Mouse (Mus musculus): ENCODE data around the gene Lingo3.

- TF ChIP-seq POLR2A (IDR thresholded peaks at IDR 0.05; ENCODE audit: low read depth, low read length) (no peak), CTCF (IDR thresholded peaks at IDR 0.05; ENCODE audit: extremely low read depth, insufficient read length, insufficient replicate concordance, low read depth, low read length) (no peak)
These were observed 18.5 kb upstream of the Lingo3 start for GRCm38 (mm10) chr10:80862305-80862704.

Data from small intestine, adult 2 months (tissue).